Mouse (Mus musculus) hindbrain, postnatal 0 days (tissue): Measurements from ENCODE around the gene Dmc1. TPM values are rescaled to one million over a fixed set of nuclear protein-coding genes. Genes with fewer than 3 reads are reported as not detected.

Source experiments
- ATAC-seq: fragments of 200-750 bp; cut with Nextera tagmentation; 2 replicates; pipeline ENCODE4 v1.8.0; 2017; ENCODE audit warnings: mild to moderate bottlenecking, moderate TSS enrichment, moderate library complexity
- DNase-seq: peaks from one replicate; pipeline ENCODE4 v3.0.0-alpha.2; 2015; ENCODE audit warnings: low spot score
- H3K27ac ChIP-seq: fragments of 300-500 bp; sonication (generic); 2 replicates; pipeline ENCODE4 v1.5.1; 2014; ENCODE audit warnings: mild to moderate bottlenecking
- H3K27me3 ChIP-seq: fragments of 300-500 bp; sonication (generic); 2 replicates; pipeline ENCODE4 v1.6.1; 2014; ENCODE audit warnings: low read length, mixed read lengths; ENCODE audit not compliant: insufficient read depth
- H3K36me3 ChIP-seq: fragments of 300-500 bp; sonication (generic); 2 replicates; pipeline ENCODE4 v1.6.1; 2014; ENCODE audit warnings: low read length, mixed read lengths; ENCODE audit not compliant: insufficient read depth
- H3K4me1 ChIP-seq: fragments of 300-500 bp; sonication (generic); 2 replicates; pipeline ENCODE4 v1.6.1; 2014; ENCODE audit warnings: antibody characterized with exemption, low read length, mixed read lengths; ENCODE audit not compliant: insufficient read depth
- H3K4me2 ChIP-seq: fragments of 300-500 bp; sonication (generic); 2 replicates; pipeline ENCODE4 v1.6.1; 2014; ENCODE audit warnings: low read depth, mild to moderate bottlenecking, low read length, moderate library complexity, mixed read lengths
- H3K4me3 ChIP-seq: fragments of 300-500 bp; sonication (generic); 2 replicates; pipeline ENCODE4 v1.5.1; 2014; ENCODE audit warnings: low read length
- H3K9ac ChIP-seq: fragments of 300-500 bp; sonication (generic); replicated peaks from 2 replicates; pipeline ENCODE4 v1.6.1; 2014; ENCODE audit warnings: mild to moderate bottlenecking, low read length, moderate library complexity, mixed read lengths
- H3K9me3 ChIP-seq: fragments of 300-500 bp; sonication (generic); 2 replicates; pipeline ENCODE4 v1.6.1; 2016; ENCODE audit warnings: low read length, mixed read lengths
- CTCF ChIP-seq: IDR thresholded peaks from 2 replicates; pipeline ENCODE4 v1.5.1; 2016; ENCODE audit warnings: antibody characterized with exemption, control low read depth, low read depth
- WGBS: fragments of 180-500 bp; shearing (Covaris S2); extraction: QIAGEN DNeasy Blood & Tissue Kit; methylation state at CpG from one replicate; pipeline ENCODE4 v1.1.7; 2014; 5-methylcytosine and 5-hydroxymethylcytosine counted together
- polyA plus RNA-seq: library from polyadenylated mRNA; unstranded; fragments of >200 nt; fragmentation: Nextera tagmentation; extraction: Ambion mirVana; gene quantifications from 2 replicates; pipeline ENCODE4 v1.2.1, GENCODE M21; 2015
- total RNA-seq: library from RNA; depleted of rRNA; stranded (reverse); fragments of >200 nt; gene quantifications from 2 replicates; pipeline ENCODE4 v1.2.3, GENCODE M21; 2014

Dmc1 gene
- total and polyA plus RNA-seq, 2 experiments from 2014 or later = 0.37 to 1.1 TPM

DNA sequence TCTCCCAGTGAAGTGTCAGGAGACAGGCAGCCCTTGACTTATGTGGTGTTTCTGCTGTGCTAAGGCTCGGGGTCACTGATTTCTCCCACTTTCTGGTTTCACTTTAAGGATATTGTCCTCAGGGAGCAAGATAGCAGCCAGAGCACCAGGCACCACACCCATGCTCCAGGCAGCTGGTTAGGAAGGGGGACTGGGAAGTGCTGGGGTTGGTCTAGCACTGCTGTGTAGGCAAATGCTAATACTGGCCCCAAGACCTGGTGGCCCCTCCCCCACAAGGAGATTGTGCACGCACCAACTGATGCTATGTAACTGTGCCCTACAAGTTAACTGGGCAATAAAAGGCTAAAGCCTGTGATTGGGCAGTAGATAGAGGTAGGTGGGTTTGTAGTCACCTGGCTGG, 25.6 kb upstream of the Dmc1 start:
- H3K4me1 ChIP-seq = no peaks in the 10 kb centered on the region
- WGBS = 88% methylated on average over 2 of the region's 2 CpGs
- ATAC-seq = no peak
- H3K27me3 ChIP-seq = no peaks in the 10 kb centered on the region
- H3K9ac ChIP-seq = no peak overlapping the region
- H3K36me3 ChIP-seq = peaks cover 37% of the 10 kb centered on the region
- no peak overlapping the region for H3K4me3 ChIP-seq
- TF ChIP-seq CTCF = no peak
- no peak overlapping the region for H3K4me2 ChIP-seq
- no peaks in the 10 kb centered on the region for H3K9me3 ChIP-seq
- no peak overlapping the region for H3K27ac ChIP-seq
- no peak for DNase-seq

- Histone ChIP-seq H3K4me2 (no peak overlapping the region), H3K27ac (no peak overlapping the region), H3K9ac (no peak overlapping the region), H3K9me3 (no peaks in the 10 kb centered on the region), H3K27me3 (no peaks in the 10 kb centered on the region), H3K36me3 (peaks cover 25% of the 10 kb centered on the region; the same call in 1 of the 2 replicates), H3K4me3 (no peak overlapping the region), H3K4me1 (no peaks in the 10 kb centered on the region)
- WGBS = 81% methylated on average over 11 of the region's 11 CpGs
- DNase-seq (no peak), ATAC-seq (no peak)
- no peak for TF ChIP-seq CTCF
These were observed 15.0 kb upstream of the Dmc1 start for GRCm38 (mm10) chr15:79619770-79620414.

- Histone ChIP-seq H3K27ac (no peak overlapping the region), H3K36me3 (peaks cover 21% of the 10 kb centered on the region; the same call in 1 of the 2 replicates), H3K4me1 (no peaks in the 10 kb centered on the region), H3K27me3 (no peaks in the 10 kb centered on the region), H3K4me3 (no peak overlapping the region), H3K9ac (no peak overlapping the region), H3K4me2 (no peak overlapping the region), H3K9me3 (no peaks in the 10 kb centered on the region)
- 85% methylated on average over 7 of the region's 7 CpGs for WGBS
- TF ChIP-seq CTCF = no peak
- ATAC-seq (no peak), DNase-seq (no peak)
These were observed 13.5 kb upstream of the Dmc1 start for GRCm38 (mm10) chr15:79618456-79618855.

DNA sequence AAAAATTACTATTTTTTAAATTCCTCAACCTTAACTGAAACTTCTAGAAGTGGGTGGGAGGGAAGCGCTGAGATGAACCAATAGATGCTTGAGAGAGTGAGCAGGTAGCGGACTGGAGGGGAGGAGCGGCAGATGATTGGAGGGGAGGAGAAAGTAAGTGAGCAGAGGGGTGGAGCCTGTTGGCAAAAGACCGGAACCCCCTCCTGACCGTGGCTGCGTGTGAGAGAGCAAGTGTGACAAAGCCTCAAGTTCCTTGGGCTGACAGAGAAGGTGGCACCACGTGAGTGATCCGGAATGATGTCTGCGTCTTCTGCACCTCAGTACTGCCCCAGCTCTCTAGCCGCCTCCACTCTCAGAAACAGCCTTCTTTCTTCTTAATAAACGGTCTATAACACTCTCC, 12.2 kb upstream of the Dmc1 start:
- no peak for DNase-seq
- Histone ChIP-seq H3K9ac (no peak overlapping the region), H3K27me3 (no peaks in the 10 kb centered on the region), H3K4me3 (no peak overlapping the region), H3K36me3 (peaks cover 15% of the 10 kb centered on the region; the same call in 1 of the 2 replicates), H3K9me3 (no peaks in the 10 kb centered on the region), H3K27ac (no peak overlapping the region), H3K4me2 (no peak overlapping the region), H3K4me1 (no peaks in the 10 kb centered on the region)
- ATAC-seq = no peak
- TF ChIP-seq CTCF = no peak
- 83% methylated on average over 11 of the region's 11 CpGs for WGBS

GRCm38 (mm10) chr15:79616729-79617128, 11.8 kb upstream of the Dmc1 start:
- H3K27me3 ChIP-seq = no peaks in the 10 kb centered on the region
- ATAC-seq (no peak), DNase-seq (no peak)
- WGBS = 91% methylated on average over 5 of the region's 5 CpGs
- H3K36me3 ChIP-seq = peaks cover 15% of the 10 kb centered on the region; the same call in 1 of the 2 replicates
- H3K4me2 ChIP-seq = no peak overlapping the region
- H3K9me3 ChIP-seq = no peaks in the 10 kb centered on the region
- 0 out of 2 replicates have a peak, but pooled peaks have one; percentile 4 for TF ChIP-seq CTCF
- H3K4me1 ChIP-seq = no peaks in the 10 kb centered on the region
- H3K9ac ChIP-seq = no peak overlapping the region
- no peak overlapping the region for H3K4me3 ChIP-seq
- no peak overlapping the region for H3K27ac ChIP-seq

GRCm38 (mm10) chr15:79615501-79615900, 10.6 kb upstream of the Dmc1 start:
- Histone ChIP-seq H3K4me3 (no peak overlapping the region), H3K27ac (no peak overlapping the region), H3K9ac (no peak overlapping the region), H3K9me3 (no peaks in the 10 kb centered on the region), H3K4me2 (no peak overlapping the region), H3K4me1 (no peaks in the 10 kb centered on the region), H3K36me3 (peaks cover 12% of the 10 kb centered on the region; the same call in 1 of the 2 replicates), H3K27me3 (no peaks in the 10 kb centered on the region)
- WGBS = 89% methylated on average over 7 of the region's 7 CpGs
- TF ChIP-seq CTCF = no peak
- DNase-seq (no peak), ATAC-seq (no peak)

DNA sequence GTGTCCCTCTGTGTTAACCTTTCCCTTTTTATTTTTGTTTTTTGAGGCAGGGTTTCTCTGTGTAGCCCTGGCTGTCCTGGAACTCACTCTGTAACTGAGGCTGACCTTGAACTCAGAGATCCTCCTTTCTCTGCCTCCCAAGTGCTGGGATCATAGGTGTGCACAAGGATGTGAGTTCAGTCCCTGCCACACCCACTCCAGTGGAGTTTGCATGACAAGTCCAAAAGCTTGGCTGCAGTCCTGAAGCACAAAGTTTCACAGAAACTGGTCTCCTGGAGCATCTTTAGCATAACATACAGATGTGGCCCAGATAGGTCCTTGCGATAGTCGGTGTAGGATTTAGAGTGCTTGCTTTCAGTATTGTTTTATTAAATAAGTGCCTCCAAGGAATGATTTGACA, 4.3 kb upstream of the Dmc1 start:
- 95% methylated on average over 2 of the region's 2 CpGs for WGBS
- H3K9ac ChIP-seq = no peak overlapping the region

More for the DNA sequence above, 4.3 kb upstream of the Dmc1 start:
- Histone ChIP-seq H3K4me1 (0 out of 2 replicates have a peak, but pooled peaks cover 4% of the 10 kb centered on the region), H3K4me3 (no peak overlapping the region), H3K4me2 (no peak overlapping the region), H3K36me3 (0 out of 2 replicates have a peak, but pooled peaks cover 3% of the 10 kb centered on the region), H3K9me3 (no peaks in the 10 kb centered on the region), H3K27ac (no peak overlapping the region), H3K27me3 (no peaks in the 10 kb centered on the region)
- TF ChIP-seq CTCF = no peak
- ATAC-seq = no peak
- no peak for DNase-seq
